Mouse (Mus musculus): ENCODE results near the gene Ppp1r26. TPM values are rescaled to one million over a fixed set of nuclear protein-coding genes. Genes with fewer than 3 reads are reported as not detected.

Ppp1r26 gene
- polyA plus RNA-seq (2015; fragmentation: Nextera tagmentation; extraction: Ambion mirVana) = 0.06 and 0.14 TPM in 2 replicates

- H3K27ac ChIP-seq (ENCODE audit: low read length) = no peak within 1 kb of the TSS
- H3K4me1 ChIP-seq (ENCODE audit: control insufficient read depth, low read depth, low read length) = no peaks in the 10 kb centered on the region
- no peak for ATAC-seq (ENCODE audit: low read depth)
- no peaks in the 10 kb centered on the region for H3K9me3 ChIP-seq (replicated peaks; ENCODE audit: control insufficient read depth, low read length)
- H3K36me3 ChIP-seq (ENCODE audit: control insufficient read depth, insufficient read depth) = no peaks in the 10 kb centered on the region
- H3K27me3 ChIP-seq (ENCODE audit: control insufficient read depth, insufficient read depth, low read depth, low read length) = peaks cover 29% of the 10 kb centered on the region
- under 1% methylated on average over 77 of the region's 118 CpGs for WGBS (ENCODE audit: insufficient replicate concordance)
- H3K4me3 ChIP-seq (ENCODE audit: low read depth, low read length) = peak within 1 kb of the TSS; percentile 50
- H3K4me2 ChIP-seq (ENCODE audit: low read depth, low read length) = peak within 1 kb of the TSS; percentile 78
- peak within 1 kb of the TSS; percentile 31; the same call in 1 of the 2 replicates for H3K9ac ChIP-seq (ENCODE audit: low read depth, low read length)
These were observed at the start of gene Ppp1r26 for GRCm38 (mm10) chr2:28446515-28447314. Ppp1r26 (plus strand) TSS chr2:28446800.

- no peaks in the 10 kb centered on the region for H3K27me3 ChIP-seq (ENCODE audit: control insufficient read depth, insufficient read depth, low read depth, low read length)
- no peaks in the 10 kb centered on the region for H3K36me3 ChIP-seq (ENCODE audit: control insufficient read depth, insufficient read depth)
- no peak for ATAC-seq (ENCODE audit: low read depth)
- H3K27ac ChIP-seq (ENCODE audit: low read length) = no peak overlapping the region
- H3K4me2 ChIP-seq (ENCODE audit: low read depth, low read length) = no peak overlapping the region
- WGBS (ENCODE audit: insufficient replicate concordance) = 38% methylated on average over 2 of the region's 2 CpGs
- H3K4me1 ChIP-seq (ENCODE audit: control insufficient read depth, low read depth, low read length) = no peaks in the 10 kb centered on the region
- no peak overlapping the region for H3K4me3 ChIP-seq (ENCODE audit: low read depth, low read length)
- H3K9ac ChIP-seq (ENCODE audit: low read depth, low read length) = no peak overlapping the region
- H3K9me3 ChIP-seq (replicated peaks; ENCODE audit: control insufficient read depth, low read length) = no peaks in the 10 kb centered on the region
These were observed 49.7 kb upstream of the Ppp1r26 start for GRCm38 (mm10) chr2:28396928-28397327.

GRCm38 (mm10) chr2:28397417-28398119, 49.0 kb upstream of the Ppp1r26 start:
- H3K9me3 ChIP-seq (replicated peaks; ENCODE audit: control insufficient read depth, low read length) = no peaks in the 10 kb centered on the region
- H3K36me3 ChIP-seq (ENCODE audit: control insufficient read depth, insufficient read depth) = no peaks in the 10 kb centered on the region
- H3K4me2 ChIP-seq (ENCODE audit: low read depth, low read length) = no peak overlapping the region
- no peak overlapping the region for H3K27ac ChIP-seq (ENCODE audit: low read length)
- no peak for ATAC-seq (ENCODE audit: low read depth)
- no peak overlapping the region for H3K4me3 ChIP-seq (ENCODE audit: low read depth, low read length)
- H3K9ac ChIP-seq (ENCODE audit: low read depth, low read length) = no peak overlapping the region
- WGBS (ENCODE audit: insufficient replicate concordance) = 53% methylated on average over 4 of the region's 4 CpGs
- H3K4me1 ChIP-seq (ENCODE audit: control insufficient read depth, low read depth, low read length) = no peaks in the 10 kb centered on the region
- no peaks in the 10 kb centered on the region for H3K27me3 ChIP-seq (ENCODE audit: control insufficient read depth, insufficient read depth, low read depth, low read length)

- no peaks in the 10 kb centered on the region for H3K27me3 ChIP-seq (ENCODE audit: control insufficient read depth, insufficient read depth, low read depth, low read length)
- no peaks in the 10 kb centered on the region for H3K9me3 ChIP-seq (replicated peaks; ENCODE audit: control insufficient read depth, low read length)
- 0 out of 2 replicates have a peak overlapping the region, but pooled peaks have one; percentile 29 for H3K27ac ChIP-seq (ENCODE audit: low read length)
- WGBS (ENCODE audit: insufficient replicate concordance) = 9% methylated on average over 11 of the region's 11 CpGs
- no peak overlapping the region for H3K9ac ChIP-seq (ENCODE audit: low read depth, low read length)
- no peak for ATAC-seq (ENCODE audit: low read depth)
- no peaks in the 10 kb centered on the region for H3K36me3 ChIP-seq (ENCODE audit: control insufficient read depth, insufficient read depth)
- no peak overlapping the region for H3K4me3 ChIP-seq (ENCODE audit: low read depth, low read length)
- H3K4me1 ChIP-seq (ENCODE audit: control insufficient read depth, low read depth, low read length) = no peaks in the 10 kb centered on the region
- H3K4me2 ChIP-seq (ENCODE audit: low read depth, low read length) = no peak overlapping the region
These were observed 45.0 kb upstream of the Ppp1r26 start for GRCm38 (mm10) chr2:28401647-28402046.

GRCm38 (mm10) chr2:28402128-28402527, 44.5 kb upstream of the Ppp1r26 start:
- no peaks in the 10 kb centered on the region for H3K36me3 ChIP-seq (ENCODE audit: control insufficient read depth, insufficient read depth)
- H3K27ac ChIP-seq (ENCODE audit: low read length) = 0 out of 2 replicates have a peak overlapping the region, but pooled peaks have one; percentile 29

GRCm38 (mm10) chr2:28407796-28408195, 38.8 kb upstream of the Ppp1r26 start:
- H3K36me3 ChIP-seq (ENCODE audit: control insufficient read depth, insufficient read depth) = no peaks in the 10 kb centered on the region
- 38% methylated on average over 7 of the region's 7 CpGs for WGBS (ENCODE audit: insufficient replicate concordance)
- no peak overlapping the region for H3K4me2 ChIP-seq (ENCODE audit: low read depth, low read length)
- H3K4me3 ChIP-seq (ENCODE audit: low read depth, low read length) = no peak overlapping the region
- no peak for ATAC-seq (ENCODE audit: low read depth)
- no peaks in the 10 kb centered on the region for H3K4me1 ChIP-seq (ENCODE audit: control insufficient read depth, low read depth, low read length)
- no peaks in the 10 kb centered on the region for H3K9me3 ChIP-seq (replicated peaks; ENCODE audit: control insufficient read depth, low read length)
- H3K27me3 ChIP-seq (ENCODE audit: control insufficient read depth, insufficient read depth, low read depth, low read length) = no peaks in the 10 kb centered on the region
- no peak overlapping the region for H3K9ac ChIP-seq (ENCODE audit: low read depth, low read length)
- H3K27ac ChIP-seq (ENCODE audit: low read length) = no peak overlapping the region

More at GRCm38 (mm10) chr2:28402128-28402527, 44.5 kb upstream of the Ppp1r26 start:
- Histone ChIP-seq H3K9ac (ENCODE audit: low read depth, low read length) (no peak overlapping the region), H3K9me3 (replicated peaks; ENCODE audit: control insufficient read depth, low read length) (no peaks in the 10 kb centered on the region), H3K4me2 (ENCODE audit: low read depth, low read length) (no peak overlapping the region), H3K27me3 (ENCODE audit: control insufficient read depth, insufficient read depth, low read depth, low read length) (no peaks in the 10 kb centered on the region), H3K4me1 (ENCODE audit: control insufficient read depth, low read depth, low read length) (no peaks in the 10 kb centered on the region), H3K4me3 (ENCODE audit: low read depth, low read length) (no peak overlapping the region)
- ATAC-seq (ENCODE audit: low read depth) = no peak

- Histone ChIP-seq H3K9me3 (replicated peaks; ENCODE audit: control insufficient read depth, low read length) (no peaks in the 10 kb centered on the region), H3K4me1 (ENCODE audit: control insufficient read depth, low read depth, low read length) (no peaks in the 10 kb centered on the region), H3K9ac (ENCODE audit: low read depth, low read length) (no peak overlapping the region), H3K27ac (ENCODE audit: low read length) (no peak overlapping the region), H3K4me3 (ENCODE audit: low read depth, low read length) (no peak overlapping the region), H3K27me3 (ENCODE audit: control insufficient read depth, insufficient read depth, low read depth, low read length) (no peaks in the 10 kb centered on the region), H3K36me3 (ENCODE audit: control insufficient read depth, insufficient read depth) (no peaks in the 10 kb centered on the region), H3K4me2 (ENCODE audit: low read depth, low read length) (no peak overlapping the region)
- ATAC-seq (ENCODE audit: low read depth) = no peak
- 77% methylated on average over 4 of the region's 4 CpGs for WGBS (ENCODE audit: insufficient replicate concordance)
These were observed 37.5 kb upstream of the Ppp1r26 start for GRCm38 (mm10) chr2:28409144-28409543.

GRCm38 (mm10) chr2:28409566-28409965, 37.0 kb upstream of the Ppp1r26 start:
- H3K4me1 ChIP-seq (ENCODE audit: control insufficient read depth, low read depth, low read length) = no peaks in the 10 kb centered on the region
- H3K9ac ChIP-seq (ENCODE audit: low read depth, low read length) = no peak overlapping the region
- H3K36me3 ChIP-seq (ENCODE audit: control insufficient read depth, insufficient read depth) = no peaks in the 10 kb centered on the region
- H3K27me3 ChIP-seq (ENCODE audit: control insufficient read depth, insufficient read depth, low read depth, low read length) = no peaks in the 10 kb centered on the region
- H3K27ac ChIP-seq (ENCODE audit: low read length) = no peak overlapping the region
- H3K9me3 ChIP-seq (replicated peaks; ENCODE audit: control insufficient read depth, low read length) = no peaks in the 10 kb centered on the region
- no peak overlapping the region for H3K4me3 ChIP-seq (ENCODE audit: low read depth, low read length)
- WGBS (ENCODE audit: insufficient replicate concordance) = 59% methylated on average over 3 of the region's 3 CpGs
- H3K4me2 ChIP-seq (ENCODE audit: low read depth, low read length) = no peak overlapping the region
- no peak for ATAC-seq (ENCODE audit: low read depth)

- Histone ChIP-seq H3K27me3 (ENCODE audit: control insufficient read depth, insufficient read depth, low read depth, low read length) (no peaks in the 10 kb centered on the region), H3K4me2 (ENCODE audit: low read depth, low read length) (no peak overlapping the region), H3K4me1 (ENCODE audit: control insufficient read depth, low read depth, low read length) (no peaks in the 10 kb centered on the region; the same call in 1 of the 2 replicates), H3K4me3 (ENCODE audit: low read depth, low read length) (no peak overlapping the region), H3K9me3 (replicated peaks; ENCODE audit: control insufficient read depth, low read length) (no peaks in the 10 kb centered on the region), H3K36me3 (ENCODE audit: control insufficient read depth, insufficient read depth) (no peaks in the 10 kb centered on the region), H3K9ac (ENCODE audit: low read depth, low read length) (no peak overlapping the region), H3K27ac (ENCODE audit: low read length) (no peak overlapping the region)
- WGBS (ENCODE audit: insufficient replicate concordance) = 55% methylated on average over 6 of the region's 6 CpGs
- no peak for ATAC-seq (ENCODE audit: low read depth)
These were observed 33.7 kb upstream of the Ppp1r26 start for GRCm38 (mm10) chr2:28412936-28413335.
